Mouse (Mus musculus): ENCODE results near the gene Pdpr. TPM values are rescaled to one million over a fixed set of nuclear protein-coding genes. Genes with fewer than 3 reads are reported as not detected.
"Not testable (repeated sequence)": the region's sequence is repeated elsewhere in the genome, so short reads cannot be mapped to it uniquely, and the experiment has no call there.

Gene Pdpr
- polyA plus RNA-seq, 1 experiment from 2014 or later, result 9.8 TPM

DNA sequence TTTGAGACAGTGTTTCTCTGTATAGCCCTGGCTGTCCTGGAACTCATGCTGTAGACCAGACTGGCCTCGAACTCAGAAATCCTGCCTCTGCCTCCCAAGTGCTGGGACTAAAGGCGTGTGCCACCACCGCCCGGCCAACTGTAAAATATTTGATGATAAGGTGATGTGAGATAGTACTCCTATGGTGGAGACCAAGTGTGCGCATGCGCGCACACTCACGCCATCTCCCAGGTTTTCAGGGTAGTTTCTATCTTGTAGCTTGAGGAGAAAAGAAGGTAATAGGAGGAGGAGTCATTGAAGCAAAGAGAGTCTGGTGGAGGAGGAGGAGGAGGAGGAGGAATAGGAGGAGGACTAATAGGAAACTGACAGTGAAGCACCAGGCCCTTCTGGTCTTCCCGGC is 25.8 kb upstream of the Pdpr start:
- not testable (repeated sequence) for ATAC-seq (ENCODE audit: insufficient number of reproducible peaks, insufficient read depth, low FRiP score, low read depth); H3K9me3 ChIP-seq (ENCODE audit: control insufficient read depth, low read length); H3K4me2 ChIP-seq (ENCODE audit: low read length); H3K9ac ChIP-seq (ENCODE audit: low read length); H3K4me3 ChIP-seq (ENCODE audit: control insufficient read depth in 1 of 2, insufficient read depth in 1 of 2, low read depth in 1 of 2, low read length in 2 of 2); H3K27ac ChIP-seq (replicated peaks in 1 of 2; ENCODE audit: control insufficient read depth in 1 of 2, insufficient read depth in 1 of 2, low read depth in 2 of 2, low read length in 2 of 2); H3K4me1 ChIP-seq (ENCODE audit: control insufficient read depth in 2 of 2, insufficient read depth in 2 of 2, low read length in 2 of 2); H3K36me3 ChIP-seq (ENCODE audit: control insufficient read depth, insufficient read depth, low read length); H3K27me3 ChIP-seq (ENCODE audit: control insufficient read depth, insufficient read depth, low read length)
- 83% methylated on average over 9 of the region's 9 CpGs for WGBS

GRCm38 (mm10) chr8:111075926-111076325 is 18.5 kb upstream of the Pdpr start:
- Histone ChIP-seq H3K4me2 (ENCODE audit: low read length) (no peak overlapping the region), H3K27me3 (ENCODE audit: control insufficient read depth, insufficient read depth, low read length) (no peaks in the 10 kb centered on the region), H3K36me3 (ENCODE audit: control insufficient read depth, insufficient read depth, low read length) (no peaks in the 10 kb centered on the region), H3K27ac (replicated peaks in 1 of 2; ENCODE audit: control insufficient read depth in 1 of 2, insufficient read depth in 1 of 2, low read depth in 2 of 2, low read length in 2 of 2) (no peak overlapping the region), H3K9me3 (ENCODE audit: control insufficient read depth, low read length) (no peaks in the 10 kb centered on the region), H3K4me1 (ENCODE audit: control insufficient read depth in 2 of 2, insufficient read depth in 2 of 2, low read length in 2 of 2) (no peaks in the 10 kb centered on the region), H3K9ac (ENCODE audit: low read length) (no peak overlapping the region), H3K4me3 (ENCODE audit: control insufficient read depth in 1 of 2, insufficient read depth in 1 of 2, low read depth in 1 of 2, low read length in 2 of 2) (no peak overlapping the region)
- no peak for ATAC-seq (ENCODE audit: insufficient number of reproducible peaks, insufficient read depth, low FRiP score, low read depth)
- WGBS, result 70% methylated on average over 3 of the region's 3 CpGs

- Histone ChIP-seq H3K9ac (ENCODE audit: low read length) (no peak overlapping the region; the same call in 1 of the 2 replicates), H3K27ac (replicated peaks in 1 of 2; ENCODE audit: control insufficient read depth in 1 of 2, insufficient read depth in 1 of 2, low read depth in 2 of 2, low read length in 2 of 2) (no peak overlapping the region), H3K36me3 (ENCODE audit: control insufficient read depth, insufficient read depth, low read length) (no peaks in the 10 kb centered on the region), H3K27me3 (ENCODE audit: control insufficient read depth, insufficient read depth, low read length) (no peaks in the 10 kb centered on the region), H3K4me3 (ENCODE audit: control insufficient read depth in 1 of 2, insufficient read depth in 1 of 2, low read depth in 1 of 2, low read length in 2 of 2) (no peak overlapping the region), H3K4me2 (ENCODE audit: low read length) (no peak overlapping the region), H3K4me1 (ENCODE audit: control insufficient read depth in 2 of 2, insufficient read depth in 2 of 2, low read length in 2 of 2) (no peaks in the 10 kb centered on the region; a peak in 1 of 4 replicates), H3K9me3 (ENCODE audit: control insufficient read depth, low read length) (no peaks in the 10 kb centered on the region)
- 70% methylated on average over 5 of the region's 5 CpGs for WGBS
- ATAC-seq (ENCODE audit: insufficient number of reproducible peaks, insufficient read depth, low FRiP score, low read depth), result no peak
Measured at GRCm38 (mm10) chr8:111079461-111079860, 15.0 kb upstream of the Pdpr start.

- Histone ChIP-seq H3K9ac (ENCODE audit: low read length) (no peak overlapping the region; the same call in none of the 2 replicates), H3K4me2 (ENCODE audit: low read length) (no peak overlapping the region), H3K36me3 (ENCODE audit: control insufficient read depth, insufficient read depth, low read length) (no peaks in the 10 kb centered on the region), H3K4me1 (ENCODE audit: control insufficient read depth in 2 of 2, insufficient read depth in 2 of 2, low read length in 2 of 2) (no peaks in the 10 kb centered on the region; a peak in 1 of 4 replicates), H3K9me3 (ENCODE audit: control insufficient read depth, low read length) (no peaks in the 10 kb centered on the region), H3K4me3 (ENCODE audit: control insufficient read depth in 1 of 2, insufficient read depth in 1 of 2, low read depth in 1 of 2, low read length in 2 of 2) (no peak overlapping the region), H3K27me3 (ENCODE audit: control insufficient read depth, insufficient read depth, low read length) (no peaks in the 10 kb centered on the region), H3K27ac (replicated peaks in 1 of 2; ENCODE audit: control insufficient read depth in 1 of 2, insufficient read depth in 1 of 2, low read depth in 2 of 2, low read length in 2 of 2) (no peak overlapping the region)
- 0 out of 2 replicates have a peak, but pooled peaks have one; percentile 19 for ATAC-seq (ENCODE audit: insufficient number of reproducible peaks, insufficient read depth, low FRiP score, low read depth)
- 24% methylated on average over 6 of the region's 6 CpGs for WGBS
Measured at GRCm38 (mm10) chr8:111079861-111080271, 14.6 kb upstream of the Pdpr start.

DNA sequence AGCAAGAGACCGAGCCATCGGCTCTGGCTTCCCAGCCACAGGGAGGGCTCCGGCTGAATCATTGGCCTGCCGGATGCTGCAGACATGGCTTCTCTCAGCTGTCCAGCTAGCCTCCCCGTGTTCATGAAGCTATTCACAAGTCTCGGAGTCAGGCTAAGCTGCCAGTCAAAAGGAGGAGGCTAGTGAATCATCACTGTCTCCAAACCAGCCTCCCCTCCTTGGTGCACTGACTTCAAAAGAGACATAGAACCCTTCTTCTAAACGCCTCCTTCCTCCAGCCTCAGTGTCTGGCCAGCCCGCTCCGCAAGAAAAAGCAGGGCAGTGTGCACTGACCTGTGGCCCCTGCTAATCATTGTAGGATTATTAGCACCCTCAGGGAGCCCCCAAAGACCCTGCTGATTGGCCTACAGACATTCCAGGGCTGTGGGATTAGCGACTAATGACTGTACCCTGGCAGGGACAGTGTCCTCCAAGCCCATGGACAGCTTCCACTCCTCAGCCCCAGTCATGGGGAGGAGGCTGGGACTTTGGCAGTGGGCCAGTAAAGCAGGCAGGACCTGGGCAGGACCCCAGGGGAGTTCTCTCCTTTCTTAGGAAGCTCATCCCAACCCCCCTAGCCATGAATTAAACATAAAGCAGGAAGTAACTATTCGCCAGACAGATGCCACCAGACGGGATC is 12.7 kb upstream of the Pdpr start:
- Histone ChIP-seq H3K4me1 (ENCODE audit: control insufficient read depth in 2 of 2, insufficient read depth in 2 of 2, low read length in 2 of 2) (no peaks in the 10 kb centered on the region; a peak in 1 of 4 replicates), H3K9me3 (ENCODE audit: control insufficient read depth, low read length) (no peaks in the 10 kb centered on the region), H3K9ac (ENCODE audit: low read length) (peak overlapping the region; percentile 8; the same call in 1 of the 2 replicates), H3K4me3 (ENCODE audit: control insufficient read depth in 1 of 2, insufficient read depth in 1 of 2, low read depth in 1 of 2, low read length in 2 of 2) (no peak overlapping the region), H3K27me3 (ENCODE audit: control insufficient read depth, insufficient read depth, low read length) (no peaks in the 10 kb centered on the region), H3K27ac (replicated peaks in 1 of 2; ENCODE audit: control insufficient read depth in 1 of 2, insufficient read depth in 1 of 2, low read depth in 2 of 2, low read length in 2 of 2) (no peak overlapping the region), H3K4me2 (ENCODE audit: low read length) (no peak overlapping the region), H3K36me3 (ENCODE audit: control insufficient read depth, insufficient read depth, low read length) (no peaks in the 10 kb centered on the region)
- WGBS, result 59% methylated on average over 12 of the region's 12 CpGs
- no peak for ATAC-seq (ENCODE audit: insufficient number of reproducible peaks, insufficient read depth, low FRiP score, low read depth)

DNA sequence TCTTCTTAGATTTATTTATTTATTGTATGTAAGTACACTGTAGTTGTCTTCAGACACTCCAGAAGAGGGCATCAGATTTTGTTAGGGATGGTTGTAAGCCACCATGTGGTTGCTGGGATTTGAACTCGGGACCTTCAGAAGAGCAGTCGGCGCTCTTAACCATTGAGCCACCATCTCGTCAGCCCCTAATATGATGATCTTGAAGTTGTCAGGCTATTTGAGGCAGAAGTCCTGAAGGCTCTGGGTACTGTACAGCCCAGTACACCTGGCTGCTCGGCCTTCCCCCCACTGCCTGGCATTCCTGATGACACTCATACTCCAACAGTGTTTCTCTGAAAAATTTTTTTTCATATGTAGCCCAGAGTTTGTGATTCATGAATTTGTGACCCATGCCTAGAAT is 10.5 kb upstream of the Pdpr start:
- not testable (repeated sequence) for H3K36me3 ChIP-seq (ENCODE audit: control insufficient read depth, insufficient read depth, low read length); H3K4me1 ChIP-seq (ENCODE audit: control insufficient read depth in 2 of 2, insufficient read depth in 2 of 2, low read length in 2 of 2); H3K4me3 ChIP-seq (ENCODE audit: control insufficient read depth in 1 of 2, insufficient read depth in 1 of 2, low read depth in 1 of 2, low read length in 2 of 2); H3K27ac ChIP-seq (replicated peaks in 1 of 2; ENCODE audit: control insufficient read depth in 1 of 2, insufficient read depth in 1 of 2, low read depth in 2 of 2, low read length in 2 of 2); H3K9me3 ChIP-seq (ENCODE audit: control insufficient read depth, low read length); H3K4me2 ChIP-seq (ENCODE audit: low read length); ATAC-seq (ENCODE audit: insufficient number of reproducible peaks, insufficient read depth, low FRiP score, low read depth); H3K27me3 ChIP-seq (ENCODE audit: control insufficient read depth, insufficient read depth, low read length); H3K9ac ChIP-seq (ENCODE audit: low read length)
- WGBS, result 78% methylated on average over 5 of the region's 5 CpGs

- no peaks in the 10 kb centered on the region for H3K9me3 ChIP-seq (ENCODE audit: control insufficient read depth, low read length)
- ATAC-seq (ENCODE audit: insufficient number of reproducible peaks, insufficient read depth, low FRiP score, low read depth), result no peak
- no peaks in the 10 kb centered on the region for H3K27me3 ChIP-seq (ENCODE audit: control insufficient read depth, insufficient read depth, low read length)
- no peak overlapping the region for H3K9ac ChIP-seq (ENCODE audit: low read length)
- H3K4me2 ChIP-seq (ENCODE audit: low read length), result no peak overlapping the region
- H3K27ac ChIP-seq (replicated peaks in 1 of 2; ENCODE audit: control insufficient read depth in 1 of 2, insufficient read depth in 1 of 2, low read depth in 2 of 2, low read length in 2 of 2), result no peak overlapping the region
- no peaks in the 10 kb centered on the region for H3K36me3 ChIP-seq (ENCODE audit: control insufficient read depth, insufficient read depth, low read length)
- H3K4me1 ChIP-seq (ENCODE audit: control insufficient read depth in 2 of 2, insufficient read depth in 2 of 2, low read length in 2 of 2), result no peaks in the 10 kb centered on the region
- H3K4me3 ChIP-seq (ENCODE audit: control insufficient read depth in 1 of 2, insufficient read depth in 1 of 2, low read depth in 1 of 2, low read length in 2 of 2), result no peak overlapping the region
- 0% methylated on average over 2 of the region's 2 CpGs for WGBS
Measured at GRCm38 (mm10) chr8:111090126-111090525, 4.3 kb upstream of the Pdpr start.

DNA sequence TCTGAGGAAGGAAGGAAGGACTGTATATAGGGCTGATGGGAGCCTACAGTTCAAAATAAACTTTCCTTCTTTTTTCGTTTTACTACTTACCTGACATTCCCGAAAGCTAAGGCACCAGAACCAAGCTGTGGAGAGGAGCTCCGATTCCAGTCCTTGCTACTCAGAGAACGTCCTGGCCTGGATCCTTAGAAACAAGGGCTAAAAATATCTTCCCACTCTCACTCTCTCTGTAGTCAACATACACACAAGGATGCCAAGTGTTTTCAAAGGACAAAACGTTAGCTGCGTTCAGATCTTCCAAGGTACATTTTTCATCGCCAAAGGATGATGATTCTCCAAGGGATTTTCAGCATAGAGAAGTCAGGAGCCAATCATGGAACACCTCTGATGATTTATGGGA is 2.7 kb upstream of the Pdpr start:
- no peak overlapping the region for H3K27ac ChIP-seq (replicated peaks in 1 of 2; ENCODE audit: control insufficient read depth in 1 of 2, insufficient read depth in 1 of 2, low read depth in 2 of 2, low read length in 2 of 2)
- ATAC-seq (ENCODE audit: insufficient number of reproducible peaks, insufficient read depth, low FRiP score, low read depth), result no peak
- 46% methylated on average over 7 of the region's 7 CpGs for WGBS

More for the DNA sequence above, 2.7 kb upstream of the Pdpr start:
- no peaks in the 10 kb centered on the region for H3K36me3 ChIP-seq (ENCODE audit: control insufficient read depth, insufficient read depth, low read length)
- H3K9me3 ChIP-seq (ENCODE audit: control insufficient read depth, low read length), result no peaks in the 10 kb centered on the region
- H3K27me3 ChIP-seq (ENCODE audit: control insufficient read depth, insufficient read depth, low read length), result no peaks in the 10 kb centered on the region
- peaks cover 3 to 5% of the 10 kb centered on the region in 2 experiments; a peak in 3 of 4 replicates for H3K4me1 ChIP-seq (ENCODE audit: control insufficient read depth in 2 of 2, insufficient read depth in 2 of 2, low read length in 2 of 2)
- H3K9ac ChIP-seq (ENCODE audit: low read length), result peak overlapping the region; percentile 44
- H3K4me2 ChIP-seq (ENCODE audit: low read length), result no peak overlapping the region
- no peak overlapping the region for H3K4me3 ChIP-seq (ENCODE audit: control insufficient read depth in 1 of 2, insufficient read depth in 1 of 2, low read depth in 1 of 2, low read length in 2 of 2)
